Mouse (Mus musculus): Measurements from ENCODE around the gene Tmem132b. TPM values are rescaled to one million over a fixed set of nuclear protein-coding genes. Genes with fewer than 3 reads are reported as not detected.
A peak's percentile ranks its signal among the peaks of the same experiment; 100 is the strongest.

Gene Tmem132b
- total RNA-seq, 2 experiments from 2014 or later = 109 to 114 TPM

DNA sequence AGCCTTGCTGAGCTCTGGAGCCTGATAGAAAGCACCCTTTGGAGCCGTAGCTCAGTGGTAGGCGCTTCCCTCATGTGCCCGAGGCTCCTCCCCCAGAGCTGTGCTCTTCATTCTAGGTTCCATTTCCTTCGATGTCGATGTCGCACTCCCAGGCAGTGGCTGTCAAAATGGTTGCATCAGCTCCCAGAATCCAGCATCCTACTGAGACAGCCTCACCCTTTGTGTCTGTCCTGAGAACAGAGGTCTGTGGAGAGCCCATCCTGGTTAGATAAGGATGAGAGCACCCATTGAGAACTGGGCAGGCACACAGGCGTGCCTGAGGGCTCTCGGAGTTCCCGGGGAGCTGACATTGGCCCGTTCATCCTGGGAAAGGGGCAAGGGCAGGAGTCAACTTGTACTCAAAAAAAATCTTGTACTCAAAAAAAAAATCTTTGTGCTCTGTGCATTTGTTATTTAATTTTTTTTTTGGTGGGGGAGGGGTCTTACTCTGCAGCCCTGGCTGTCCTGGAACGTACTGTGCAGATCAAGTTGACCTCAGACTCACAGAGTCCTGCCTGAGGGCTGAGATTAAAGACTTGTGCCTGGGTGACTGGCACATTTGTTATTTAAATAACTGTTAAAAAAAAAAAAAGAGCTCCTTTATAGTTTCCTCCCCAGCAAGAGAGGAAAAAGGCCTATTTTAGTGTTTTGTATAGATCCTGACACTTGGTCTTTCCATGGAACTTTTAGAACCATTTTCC, 18.3 kb downstream of the Tmem132b start:
- intact Hi-C loops (cut with DNase I) = no loop called here
- no peak for DNase-seq (ENCODE audit: extremely low spot score in 1 of 2, low spot score in 2 of 2)

DNA sequence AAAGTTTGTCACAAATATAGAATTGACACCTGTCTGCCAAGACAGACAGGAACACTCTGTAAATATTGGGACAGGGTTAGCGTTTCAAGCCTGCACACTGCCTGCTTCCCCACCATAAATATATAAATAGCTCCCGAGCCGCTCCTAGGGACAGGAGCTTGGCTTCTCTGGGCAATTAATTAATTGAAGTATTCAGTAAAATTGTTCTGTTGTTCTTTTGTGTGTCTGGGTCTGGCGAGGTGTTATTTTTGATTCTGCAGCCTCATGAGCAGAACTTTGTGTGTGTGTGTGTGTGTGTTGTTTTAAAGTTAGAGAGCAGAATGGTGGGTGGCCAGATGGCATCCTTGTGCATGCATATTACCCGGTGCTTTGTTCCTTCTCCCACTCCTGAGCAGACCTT, 24.2 kb downstream of the Tmem132b start:
- intact Hi-C loops (cut with DNase I) = no loop called here
- no peak for DNase-seq (ENCODE audit: extremely low spot score in 1 of 2, low spot score in 2 of 2)

DNA sequence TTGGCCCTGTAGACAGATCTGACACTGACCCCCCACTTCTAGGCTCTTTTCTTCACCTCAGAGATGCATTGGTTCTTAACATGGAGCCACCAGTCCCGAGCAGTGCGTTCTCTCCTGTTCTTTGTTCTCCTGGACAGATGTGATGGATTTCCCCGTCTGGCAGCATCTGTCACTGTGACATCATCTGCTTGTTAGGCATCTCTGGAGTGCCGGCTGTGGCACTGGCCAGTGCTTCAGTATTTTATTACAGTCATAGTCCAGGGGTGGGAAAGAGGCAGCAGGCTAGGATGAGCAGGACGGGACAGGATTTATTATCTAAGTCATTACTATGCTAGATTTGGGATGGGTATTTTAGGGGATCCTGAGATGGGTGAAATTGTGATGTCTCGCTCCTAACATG, 31.9 kb downstream of the Tmem132b start:
- intact Hi-C loops (cut with DNase I) = no loop called here
- no peak for DNase-seq (ENCODE audit: extremely low spot score in 1 of 2, low spot score in 2 of 2)

DNA sequence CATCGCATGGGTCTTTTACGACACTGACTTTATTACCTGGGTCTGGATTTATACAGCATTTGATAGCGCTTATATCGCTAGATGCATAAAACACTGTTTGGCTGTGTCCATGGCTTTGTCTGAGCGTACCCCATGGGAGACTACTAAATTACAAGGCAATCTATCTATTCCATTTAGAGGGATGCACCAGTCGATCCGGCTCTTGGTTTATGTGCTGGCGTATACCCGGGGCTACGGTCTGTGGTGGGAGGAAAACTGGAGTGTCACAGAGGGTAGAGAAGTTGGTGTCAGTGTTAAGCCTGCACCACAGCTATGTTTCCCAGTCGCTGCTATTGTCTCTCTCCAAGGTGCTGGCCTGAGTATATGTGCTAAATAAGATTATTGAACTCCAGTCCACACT, 34.2 kb downstream of the Tmem132b start:
- intact Hi-C loops (cut with DNase I) = no loop called here
- DNase-seq (ENCODE audit: extremely low spot score in 1 of 2, low spot score in 2 of 2) = no peak

DNA sequence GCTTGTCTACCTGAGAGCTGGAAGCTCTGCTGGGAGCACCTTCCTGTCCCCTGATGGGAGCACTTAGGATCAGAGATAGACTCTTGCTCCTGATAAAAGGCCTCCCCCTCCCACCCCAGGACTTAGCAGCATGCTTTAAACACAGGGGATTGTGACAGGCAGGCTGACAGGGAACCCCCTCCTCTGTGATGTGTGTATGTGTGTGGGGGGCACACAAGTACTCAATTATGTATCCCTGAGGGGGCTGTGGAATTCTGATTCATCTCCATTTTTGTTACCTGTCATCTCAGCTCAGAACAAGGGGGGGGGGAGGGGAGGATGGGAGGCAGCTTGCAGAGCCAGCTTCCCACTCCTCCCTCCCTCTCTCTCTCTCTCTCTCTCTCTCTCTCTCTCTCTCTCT, 36.9 kb downstream of the Tmem132b start:
- DNase-seq (ENCODE audit: extremely low spot score in 1 of 2, low spot score in 2 of 2) = no peak
- intact Hi-C loops (cut with DNase I) = no loop called here

DNA sequence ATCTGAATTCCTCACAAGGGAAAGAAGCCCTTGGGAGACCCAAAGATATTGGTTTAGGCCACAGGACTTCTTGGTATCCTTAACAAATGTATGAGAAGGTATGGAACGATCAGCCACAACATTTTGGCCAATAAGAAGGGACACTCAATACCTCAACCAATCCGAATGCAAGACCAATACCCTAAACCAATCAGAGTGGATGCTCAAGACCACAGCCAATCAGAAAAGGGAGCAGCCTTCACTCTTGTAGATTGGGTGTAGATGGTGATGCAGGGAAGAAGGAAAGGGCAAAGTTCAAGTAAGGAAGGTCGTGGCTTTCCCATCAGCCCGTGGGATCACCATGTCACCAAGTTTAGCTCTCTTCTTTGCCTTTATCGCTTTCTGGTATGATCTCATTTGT, 40.4 kb downstream of the Tmem132b start:
- intact Hi-C loops (cut with DNase I) = no loop called here
- DNase-seq (ENCODE audit: extremely low spot score in 1 of 2, low spot score in 2 of 2) = no peak

DNA sequence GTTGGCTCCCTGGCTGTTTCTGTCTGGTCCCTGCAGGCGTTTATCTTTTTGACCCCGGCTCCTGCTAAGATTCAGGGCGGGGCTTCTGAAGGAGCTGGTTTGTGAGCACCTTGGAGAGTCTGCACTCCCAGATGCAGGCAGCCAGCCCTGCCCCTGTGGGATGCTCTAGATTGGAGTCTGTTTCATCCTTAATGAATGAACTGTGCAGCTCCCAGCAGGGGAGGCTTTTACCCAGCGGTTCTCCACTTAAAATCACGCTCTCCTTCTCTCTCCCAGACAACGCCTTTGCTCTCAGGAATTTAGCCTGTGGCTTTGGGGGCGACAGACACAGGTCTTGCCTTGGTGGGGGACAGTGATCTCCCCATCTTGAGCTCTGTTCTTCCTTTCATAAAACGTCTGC, 43.3 kb downstream of the Tmem132b start:
- intact Hi-C loops (cut with DNase I) = no loop called here
- DNase-seq (ENCODE audit: extremely low spot score in 1 of 2, low spot score in 2 of 2) = no peak

DNA sequence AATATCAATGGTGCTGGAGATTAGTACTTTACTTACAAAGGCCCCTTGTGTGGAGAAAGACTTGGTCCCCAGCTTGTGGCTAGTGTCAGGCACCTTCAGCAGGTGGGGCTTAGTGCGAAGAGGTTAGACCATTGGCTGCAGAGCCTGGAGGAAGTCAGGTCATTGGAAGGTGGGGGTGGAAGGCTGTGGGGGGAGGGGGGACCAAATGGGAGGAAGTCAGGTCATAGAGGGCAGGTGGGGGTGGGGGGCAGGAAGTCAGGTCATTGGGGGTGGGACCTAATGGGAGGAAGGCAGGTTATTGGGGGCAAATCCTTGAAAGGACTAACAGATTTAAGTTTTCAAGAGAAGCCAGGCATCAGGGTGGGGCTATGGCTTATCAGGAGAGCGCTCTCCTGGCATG, 44.3 kb downstream of the Tmem132b start:
- no peak for DNase-seq (ENCODE audit: extremely low spot score in 1 of 2, low spot score in 2 of 2)
- intact Hi-C loops (cut with DNase I) = no loop called here

DNA sequence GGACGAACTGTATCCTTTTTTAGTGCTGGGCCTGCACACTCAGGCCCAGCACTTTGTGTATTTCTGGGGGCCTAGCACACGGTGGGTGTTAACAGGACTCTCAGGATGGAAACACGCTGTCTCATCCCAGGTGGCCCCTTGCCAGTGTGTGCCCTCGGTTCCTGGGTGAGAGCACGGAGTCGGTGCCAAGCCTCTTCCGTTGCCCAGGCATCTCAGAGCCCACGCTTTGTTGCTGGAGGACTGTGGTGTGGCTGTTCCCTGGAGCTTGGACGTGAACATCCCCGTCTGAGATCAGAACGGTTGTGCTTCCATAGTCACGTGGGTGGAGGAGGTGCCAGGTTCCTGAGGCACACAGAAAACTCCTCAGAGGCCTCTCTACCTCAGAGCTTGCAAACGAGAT, 47.1 kb downstream of the Tmem132b start:
- DNase-seq (ENCODE audit: extremely low spot score in 1 of 2, low spot score in 2 of 2) = peak; percentile 53 to 75
- intact Hi-C loops (cut with DNase I) = no loop called here

DNA sequence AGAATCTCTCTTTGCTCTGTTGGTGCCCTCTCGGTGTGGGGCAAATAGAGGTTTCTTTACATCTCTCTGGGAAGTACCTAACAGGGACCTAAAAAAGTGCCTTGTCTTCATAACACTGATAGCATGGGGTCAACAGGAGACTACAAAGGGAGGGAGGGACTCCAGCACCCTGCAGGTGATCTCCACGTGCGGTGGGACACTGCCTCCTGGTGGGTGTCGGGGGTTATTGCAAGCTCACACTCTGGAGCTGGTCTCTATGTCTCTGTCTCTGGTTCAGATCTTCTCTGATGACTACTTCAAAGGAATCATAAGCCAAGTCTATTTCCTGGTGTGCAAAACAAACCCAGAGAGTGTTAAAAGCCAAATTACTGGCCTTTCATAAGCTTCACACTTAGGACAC, 47.6 kb downstream of the Tmem132b start:
- no peak for DNase-seq (ENCODE audit: extremely low spot score in 1 of 2, low spot score in 2 of 2)
- intact Hi-C loops (cut with DNase I) = no loop called here

DNA sequence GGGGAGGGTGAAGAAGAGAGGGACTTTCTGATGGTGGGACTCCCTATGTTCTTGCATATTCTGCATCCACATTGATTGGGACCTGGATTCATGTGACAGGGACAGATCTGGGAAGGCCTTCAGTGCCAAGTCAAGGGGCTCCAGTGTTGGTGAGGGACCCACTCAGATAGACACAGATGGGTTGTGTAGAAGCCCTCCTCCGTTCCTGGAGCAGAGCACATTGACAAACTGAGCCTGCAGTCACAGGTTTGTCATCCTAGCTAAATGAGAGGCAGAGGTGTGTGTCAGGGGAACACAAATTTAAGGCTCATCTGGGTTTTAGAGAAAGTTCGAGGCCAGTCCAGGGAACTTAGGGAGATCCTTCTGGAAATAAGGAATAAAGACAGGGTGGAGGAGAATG, 51.7 kb downstream of the Tmem132b start:
- no peak for DNase-seq (ENCODE audit: extremely low spot score in 1 of 2, low spot score in 2 of 2)
- intact Hi-C loops (cut with DNase I) = no loop called here

DNA sequence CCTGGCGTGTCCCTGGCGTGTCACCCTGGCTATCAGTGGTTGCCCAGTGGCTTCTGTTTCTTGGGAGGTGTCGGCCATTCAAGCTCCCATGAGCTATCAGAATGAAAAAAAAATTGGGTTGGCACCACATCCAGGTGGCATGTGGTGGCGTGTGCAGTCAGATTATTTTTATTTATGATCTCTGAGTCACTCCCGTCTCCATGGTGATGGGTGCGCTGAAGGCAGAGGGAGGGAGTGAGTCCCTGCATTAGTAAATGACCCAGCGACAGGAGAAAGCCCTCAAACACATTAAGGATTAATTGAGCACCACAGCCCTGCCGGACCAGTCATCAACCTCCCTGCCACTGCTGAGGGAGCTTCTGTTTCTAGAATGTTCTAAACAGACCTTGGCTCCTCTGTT, 52.3 kb downstream of the Tmem132b start:
- intact Hi-C loops (cut with DNase I) = no loop called here
- peak in 1 of 2 experiments; percentile 25 for DNase-seq (ENCODE audit: extremely low spot score in 1 of 2, low spot score in 2 of 2)

DNA sequence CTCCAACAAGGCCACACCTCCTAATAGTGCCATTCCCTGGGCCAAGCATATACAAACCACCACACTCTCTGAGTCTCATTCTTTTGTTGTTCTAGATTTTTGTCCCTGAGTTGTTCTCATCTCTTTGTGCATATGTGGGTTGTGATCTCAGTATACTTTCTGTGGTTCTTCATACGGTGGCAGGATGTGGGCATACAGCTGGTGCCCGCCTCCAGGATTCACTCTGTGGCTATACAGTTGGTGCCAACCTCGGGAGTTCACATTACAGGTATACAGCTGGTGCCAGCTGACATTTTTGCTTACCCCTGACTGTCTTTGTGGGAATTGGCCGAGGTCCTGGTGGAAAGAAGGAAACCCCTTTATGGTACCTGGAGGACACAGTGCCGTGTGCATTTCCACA, 53.6 kb downstream of the Tmem132b start:
- intact Hi-C loops (cut with DNase I) = no loop called here
- no peak for DNase-seq (ENCODE audit: extremely low spot score in 1 of 2, low spot score in 2 of 2)

DNA sequence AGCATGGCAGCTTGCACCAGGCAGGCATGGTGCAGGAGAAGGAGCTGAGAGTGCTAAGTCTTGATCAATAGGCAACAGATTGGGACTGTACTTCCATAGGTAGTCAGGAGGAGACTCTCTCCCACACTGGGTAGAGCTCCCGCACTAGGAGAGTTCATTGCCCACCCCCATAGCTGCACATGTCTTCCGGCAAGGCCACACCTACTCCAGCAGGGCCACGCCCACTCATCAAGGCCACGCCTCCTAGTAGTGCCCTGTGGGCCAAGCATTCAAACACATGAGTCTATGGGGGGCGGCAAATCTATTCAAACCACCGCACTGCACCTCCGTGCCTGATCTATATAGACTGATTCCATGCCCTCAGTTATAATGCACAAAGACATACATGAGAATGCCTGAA, 56.6 kb downstream of the Tmem132b start:
- intact Hi-C loops (cut with DNase I) = no loop called here
- DNase-seq (ENCODE audit: extremely low spot score in 1 of 2, low spot score in 2 of 2) = no peak

DNA sequence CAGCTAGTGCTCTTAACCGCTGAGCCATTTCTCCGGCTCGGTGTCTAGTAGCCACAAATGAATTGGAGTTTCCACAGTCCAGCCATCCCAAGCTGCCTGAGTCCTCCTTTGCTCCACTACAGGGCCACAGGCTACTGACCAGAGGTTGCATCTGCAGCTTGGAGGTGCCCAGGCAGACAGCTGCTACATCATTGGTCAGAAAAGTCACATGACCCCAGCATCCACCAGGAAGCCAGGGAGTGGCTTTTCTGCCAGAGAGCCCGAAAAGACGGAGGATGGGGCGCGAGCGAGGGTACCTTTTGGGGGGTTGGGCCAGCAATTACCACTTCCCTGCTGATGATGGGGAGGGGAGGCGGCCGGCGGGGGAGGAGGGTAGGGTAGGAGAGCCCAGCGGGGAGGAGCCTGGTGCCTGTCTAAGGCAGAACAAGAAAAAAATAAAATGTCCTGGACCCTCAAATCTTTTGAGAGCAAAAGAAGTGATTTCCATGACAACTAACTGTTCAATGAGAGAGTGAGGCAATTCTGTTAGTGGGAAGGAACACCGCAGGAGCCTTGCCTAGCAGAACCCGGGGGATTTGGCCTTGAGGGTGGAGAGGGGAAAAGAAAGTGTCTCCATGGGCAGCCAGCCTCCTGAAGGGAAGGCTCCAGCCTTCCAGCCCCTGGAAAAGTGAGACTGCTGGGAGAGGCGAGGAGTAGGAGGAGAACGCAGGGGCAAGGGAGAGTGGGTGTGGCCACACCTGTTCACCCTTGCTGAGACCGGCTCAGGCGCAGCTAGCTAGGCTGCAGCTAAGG, 57.5 kb downstream of the Tmem132b start:
- DNase-seq (ENCODE audit: extremely low spot score in 1 of 2, low spot score in 2 of 2) = no peak
- intact Hi-C loops (cut with DNase I) = no loop called here

DNA sequence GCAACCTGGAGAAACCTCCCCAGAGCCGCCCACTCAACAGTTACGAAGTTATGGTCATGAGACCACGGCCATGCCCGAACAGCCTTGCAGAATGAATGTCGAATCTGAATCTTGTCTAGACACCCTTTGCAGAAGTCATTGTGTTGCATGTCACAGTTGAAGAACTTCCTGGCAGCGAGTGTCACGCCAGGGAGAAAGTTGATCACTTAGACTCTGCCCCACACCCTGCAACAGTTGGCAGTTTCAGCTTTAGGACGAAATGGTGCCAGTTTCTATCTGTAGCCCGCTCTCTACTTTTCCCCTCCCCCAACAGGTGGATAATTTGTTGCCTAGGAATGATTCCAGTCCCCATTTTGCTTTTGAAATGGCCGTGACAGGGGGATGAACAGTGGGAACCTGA, 66.5 kb downstream of the Tmem132b start:
- no peak for DNase-seq (ENCODE audit: extremely low spot score in 1 of 2, low spot score in 2 of 2)
- intact Hi-C loops (cut with DNase I) = no loop called here

DNA sequence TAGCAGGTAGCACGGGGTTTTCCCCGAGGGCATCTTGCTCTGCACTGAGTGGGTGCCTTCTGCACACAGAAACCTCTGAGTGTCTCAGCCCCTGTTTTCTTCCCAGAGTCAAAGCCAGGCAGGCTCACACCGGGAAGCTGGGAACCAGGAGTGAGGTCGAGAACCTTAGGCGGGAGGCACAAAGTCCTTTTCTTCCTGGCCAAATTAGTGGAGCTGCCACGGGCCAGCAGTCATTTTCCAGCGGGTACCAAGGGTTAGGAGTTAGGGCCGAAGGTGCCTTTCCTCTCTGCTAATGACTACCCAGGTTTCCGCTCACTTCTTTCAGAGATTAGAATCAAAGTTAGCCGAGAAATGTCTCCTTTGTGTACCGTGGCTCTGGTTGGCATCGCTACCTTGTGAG, 75.6 kb downstream of the Tmem132b start:
- intact Hi-C loops (cut with DNase I) = no loop called here
- DNase-seq (ENCODE audit: extremely low spot score in 1 of 2, low spot score in 2 of 2) = no peak

DNA sequence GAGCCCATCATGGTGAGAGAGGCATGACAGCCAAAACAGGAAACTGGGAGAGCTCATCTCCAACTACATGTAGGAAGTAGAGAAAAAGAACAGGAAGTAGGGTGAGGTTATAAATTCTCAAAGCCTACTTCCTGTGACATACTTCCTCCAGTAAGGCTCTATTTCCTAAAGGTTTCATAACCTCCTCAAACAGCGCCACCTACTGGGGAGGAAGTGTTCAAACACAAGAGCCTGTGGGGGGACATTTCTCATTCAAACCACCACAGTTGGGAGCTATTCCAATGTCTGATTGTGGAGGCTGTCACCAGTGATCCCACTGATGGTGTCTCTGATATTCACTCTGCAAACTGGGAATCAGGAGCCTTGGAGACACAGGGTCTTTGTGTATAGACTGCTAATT, 78.4 kb downstream of the Tmem132b start:
- intact Hi-C loops (cut with DNase I) = no loop called here
- DNase-seq (ENCODE audit: extremely low spot score in 1 of 2, low spot score in 2 of 2) = no peak

DNA sequence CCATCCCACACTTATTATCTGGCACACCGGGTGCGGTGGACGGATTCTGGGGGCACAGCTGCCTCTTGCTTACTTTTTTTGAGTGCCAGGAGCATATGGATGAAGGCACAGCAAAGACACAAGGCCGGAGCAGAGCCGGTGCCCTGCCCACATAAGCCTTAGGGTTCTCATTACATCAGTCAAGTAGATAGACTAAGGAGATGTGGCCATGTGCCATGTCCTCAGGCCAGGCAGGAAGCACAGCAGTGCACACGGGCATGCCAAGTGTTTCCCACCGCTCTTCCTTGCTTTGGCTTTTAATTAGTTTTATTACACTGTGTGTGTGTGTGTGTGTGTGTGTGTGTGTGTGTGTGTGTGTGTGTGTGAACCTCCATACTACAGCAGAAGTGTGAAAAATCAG, 80.9 kb downstream of the Tmem132b start:
- intact Hi-C loops (cut with DNase I) = no loop called here
- DNase-seq (ENCODE audit: extremely low spot score in 1 of 2, low spot score in 2 of 2) = no peak

DNA sequence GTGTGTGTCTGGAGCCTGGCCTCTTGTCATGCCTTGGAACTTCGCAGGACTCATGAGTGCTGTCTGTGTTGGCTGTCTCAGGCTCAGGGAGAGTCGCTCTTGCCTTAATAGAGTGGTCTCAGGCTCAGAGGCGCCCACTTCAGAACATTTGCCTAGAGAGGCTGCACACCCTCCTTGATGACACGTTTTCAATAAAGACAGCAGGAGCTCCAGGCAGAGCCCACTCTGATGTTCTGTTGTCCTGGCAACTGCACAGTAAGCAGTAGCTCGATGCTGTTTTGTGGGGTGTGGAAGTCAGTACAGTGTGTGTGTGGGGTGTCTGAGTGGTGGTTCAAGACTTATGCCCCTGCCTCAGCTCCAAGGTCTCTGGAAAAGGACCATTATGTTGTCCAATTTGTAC, 81.6 kb downstream of the Tmem132b start:
- no peak for DNase-seq (ENCODE audit: extremely low spot score in 1 of 2, low spot score in 2 of 2)
- intact Hi-C loops (cut with DNase I) = no loop called here

DNA sequence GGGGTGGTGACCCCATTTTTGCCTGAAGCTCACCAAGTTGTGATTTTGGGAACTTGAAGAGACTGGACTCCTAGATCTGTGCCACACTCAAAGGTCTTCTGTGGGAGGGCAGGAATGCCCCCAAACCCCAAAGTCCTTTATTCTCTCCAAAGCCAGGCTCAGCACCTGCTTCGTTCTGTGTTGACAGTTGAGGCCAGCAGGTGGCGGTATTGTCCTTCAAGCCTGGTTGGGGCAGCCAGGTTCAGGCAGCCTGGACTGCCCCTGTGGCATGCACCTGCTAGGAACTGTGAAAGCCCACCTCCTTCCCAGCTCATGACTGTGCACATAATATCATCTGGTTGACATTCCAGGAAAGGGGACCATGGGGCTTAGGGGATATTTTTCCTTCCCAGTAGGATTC, 82.8 kb downstream of the Tmem132b start:
- DNase-seq (ENCODE audit: extremely low spot score in 1 of 2, low spot score in 2 of 2) = no peak
- intact Hi-C loops (cut with DNase I) = no loop called here
